Mouse (Mus musculus): ENCODE results near the gene Rell1. TPM values are rescaled to one million over a fixed set of nuclear protein-coding genes. Genes with fewer than 3 reads are reported as not detected.

The Rell1 gene
- polyA plus RNA-seq, 1 experiment = 57.1 TPM

DNA sequence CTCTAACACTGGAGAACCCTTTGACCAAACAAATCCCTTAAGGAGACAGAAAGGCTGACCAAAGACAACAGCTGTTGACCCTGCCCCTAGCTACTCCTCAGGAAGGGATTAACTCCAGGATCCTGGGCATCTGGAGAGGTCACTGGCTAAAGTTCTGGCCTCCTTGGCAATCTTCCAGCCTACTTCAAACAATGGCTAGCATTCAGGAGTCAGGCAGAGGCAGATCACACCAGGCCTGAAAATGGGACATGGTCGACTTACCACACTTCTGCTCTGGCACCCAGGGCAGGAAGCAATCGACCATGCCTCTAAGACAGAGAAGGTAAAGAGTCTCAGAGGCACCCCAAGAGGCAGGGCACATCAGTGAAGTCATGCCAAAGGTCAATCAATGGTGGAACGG is 19.5 kb downstream of the Rell1 start:
- H3K9ac ChIP-seq (ENCODE audit: low read depth, poor library complexity, severe bottlenecking) = no peak overlapping the region
- H3K27ac ChIP-seq (ENCODE audit: insufficient read depth, low read length) = no peak overlapping the region
- peaks cover 2% of the 10 kb centered on the region for H3K4me1 ChIP-seq (ENCODE audit: control insufficient read depth, insufficient read depth, low read length)
- no peaks in the 10 kb centered on the region for H3K9me3 ChIP-seq (replicated peaks; ENCODE audit: control insufficient read depth, insufficient read depth, low read length, poor library complexity, severe bottlenecking)
- H3K4me3 ChIP-seq (ENCODE audit: low read depth, low read length) = no peak overlapping the region
- TF ChIP-seq POLR2A (IDR thresholded peaks at IDR 0.05; ENCODE audit: insufficient read depth, low read length) = no peak
- TF ChIP-seq CTCF (IDR thresholded peaks at IDR 0.05; ENCODE audit: low read depth, low read length) = no peak
- TF ChIP-seq EP300 (IDR thresholded peaks at IDR 0.05; ENCODE audit: insufficient read depth, low read depth, low read length) = no peak
- H3K27me3 ChIP-seq (ENCODE audit: control insufficient read depth, insufficient read depth, low read length, poor library complexity, severe bottlenecking) = no peaks in the 10 kb centered on the region
- no peaks in the 10 kb centered on the region for H3K36me3 ChIP-seq (ENCODE audit: control insufficient read depth, insufficient read depth, low read length, poor library complexity, severe bottlenecking)

GRCm38 (mm10) chr5:63947526-63947925 is 21.2 kb downstream of the Rell1 start:
- Histone ChIP-seq H3K4me3 (ENCODE audit: low read depth, low read length) (no peak overlapping the region), H3K9ac (ENCODE audit: low read depth, poor library complexity, severe bottlenecking) (no peak overlapping the region), H3K27me3 (ENCODE audit: control insufficient read depth, insufficient read depth, low read length, poor library complexity, severe bottlenecking) (no peaks in the 10 kb centered on the region), H3K9me3 (replicated peaks; ENCODE audit: control insufficient read depth, insufficient read depth, low read length, poor library complexity, severe bottlenecking) (no peaks in the 10 kb centered on the region), H3K4me1 (ENCODE audit: control insufficient read depth, insufficient read depth, low read length) (peaks cover 2% of the 10 kb centered on the region), H3K36me3 (ENCODE audit: control insufficient read depth, insufficient read depth, low read length, poor library complexity, severe bottlenecking) (no peaks in the 10 kb centered on the region), H3K27ac (ENCODE audit: insufficient read depth, low read length) (no peak overlapping the region)
- TF ChIP-seq POLR2A (IDR thresholded peaks at IDR 0.05; ENCODE audit: insufficient read depth, low read length) (no peak), CTCF (IDR thresholded peaks at IDR 0.05; ENCODE audit: low read depth, low read length) (no peak), EP300 (IDR thresholded peaks at IDR 0.05; ENCODE audit: insufficient read depth, low read depth, low read length) (no peak)

DNA sequence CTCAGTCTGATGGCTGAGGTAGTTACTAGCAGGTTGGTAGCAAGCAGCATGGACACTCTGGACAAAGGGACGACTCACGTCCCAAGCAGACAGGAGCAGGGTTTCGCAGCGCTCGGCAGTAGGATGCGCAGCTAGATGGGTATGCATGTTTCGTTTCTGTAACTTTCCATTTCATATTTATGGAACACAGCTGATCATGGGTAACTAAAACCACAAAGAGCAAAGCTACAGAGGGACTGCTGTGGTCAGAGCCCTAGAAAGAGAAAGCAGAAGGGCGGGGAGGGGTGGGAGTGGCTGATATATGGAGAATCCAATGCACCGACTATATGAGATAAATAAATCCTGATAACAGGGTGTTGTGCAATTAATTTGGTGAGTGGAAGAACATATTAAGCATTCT is 25.4 kb downstream of the Rell1 start:
- Histone ChIP-seq H3K9ac (ENCODE audit: low read depth, poor library complexity, severe bottlenecking) (no peak overlapping the region), H3K27ac (ENCODE audit: insufficient read depth, low read length) (no peak overlapping the region), H3K9me3 (replicated peaks; ENCODE audit: control insufficient read depth, insufficient read depth, low read length, poor library complexity, severe bottlenecking) (no peaks in the 10 kb centered on the region), H3K27me3 (ENCODE audit: control insufficient read depth, insufficient read depth, low read length, poor library complexity, severe bottlenecking) (no peaks in the 10 kb centered on the region), H3K4me1 (ENCODE audit: control insufficient read depth, insufficient read depth, low read length) (peaks cover 2% of the 10 kb centered on the region), H3K36me3 (ENCODE audit: control insufficient read depth, insufficient read depth, low read length, poor library complexity, severe bottlenecking) (no peaks in the 10 kb centered on the region), H3K4me3 (ENCODE audit: low read depth, low read length) (no peak overlapping the region)
- no peak for TF ChIP-seq POLR2A (IDR thresholded peaks at IDR 0.05; ENCODE audit: insufficient read depth, low read length)
- no peak for TF ChIP-seq EP300 (IDR thresholded peaks at IDR 0.05; ENCODE audit: insufficient read depth, low read depth, low read length)
- no peak for TF ChIP-seq CTCF (IDR thresholded peaks at IDR 0.05; ENCODE audit: low read depth, low read length)

DNA sequence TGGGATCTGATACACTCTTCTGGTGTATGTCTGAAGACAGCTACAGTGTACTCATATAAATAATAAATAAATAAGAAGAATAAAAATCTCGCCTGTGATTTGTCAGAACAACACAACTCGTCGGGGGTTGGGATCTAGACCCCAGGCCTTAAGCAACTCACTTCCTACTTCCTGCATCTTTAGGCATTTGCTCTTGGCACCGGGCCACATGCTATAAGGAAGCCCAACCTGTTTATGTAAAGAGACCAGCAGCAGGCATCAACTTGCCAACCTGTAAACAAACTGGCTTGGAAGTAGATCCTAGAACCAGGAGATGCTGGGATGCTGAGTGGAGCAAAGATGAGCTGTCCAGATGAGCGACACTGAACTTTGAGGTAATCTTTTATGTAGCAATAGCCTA is 26.8 kb downstream of the Rell1 start:
- TF ChIP-seq CTCF (IDR thresholded peaks at IDR 0.05; ENCODE audit: low read depth, low read length) (no peak), POLR2A (IDR thresholded peaks at IDR 0.05; ENCODE audit: insufficient read depth, low read length) (no peak), EP300 (IDR thresholded peaks at IDR 0.05; ENCODE audit: insufficient read depth, low read depth, low read length) (no peak)
- no peak overlapping the region for H3K9ac ChIP-seq (ENCODE audit: low read depth, poor library complexity, severe bottlenecking)
- H3K27ac ChIP-seq (ENCODE audit: insufficient read depth, low read length) = no peak overlapping the region
- H3K4me3 ChIP-seq (ENCODE audit: low read depth, low read length) = no peak overlapping the region
- no peaks in the 10 kb centered on the region for H3K9me3 ChIP-seq (replicated peaks; ENCODE audit: control insufficient read depth, insufficient read depth, low read length, poor library complexity, severe bottlenecking)
- no peaks in the 10 kb centered on the region for H3K27me3 ChIP-seq (ENCODE audit: control insufficient read depth, insufficient read depth, low read length, poor library complexity, severe bottlenecking)
- H3K36me3 ChIP-seq (ENCODE audit: control insufficient read depth, insufficient read depth, low read length, poor library complexity, severe bottlenecking) = no peaks in the 10 kb centered on the region
- H3K4me1 ChIP-seq (ENCODE audit: control insufficient read depth, insufficient read depth, low read length) = peaks cover 2% of the 10 kb centered on the region

DNA sequence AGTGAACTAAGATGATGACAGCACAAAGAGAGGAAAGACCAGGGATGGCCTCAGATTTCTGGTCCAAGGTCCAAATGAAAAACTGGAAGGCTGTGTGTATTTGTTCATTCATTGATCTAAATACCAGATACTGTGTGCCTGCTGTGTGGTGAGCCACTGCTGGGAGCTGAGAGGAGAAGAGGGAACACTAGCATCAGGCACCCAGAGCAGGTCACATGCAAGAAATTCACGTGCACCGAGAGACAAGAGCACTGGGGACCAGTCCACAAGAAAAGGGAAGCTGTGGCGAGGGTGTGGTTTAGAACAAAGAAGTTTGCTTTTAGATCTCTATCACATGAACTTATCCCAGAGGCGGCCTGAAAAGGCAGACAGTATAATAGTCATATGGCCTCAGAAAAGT is 30.1 kb downstream of the Rell1 start:
- 0 out of 2 replicates have a peak, but pooled peaks cover 3% of the 10 kb centered on the region for H3K36me3 ChIP-seq (ENCODE audit: control insufficient read depth, insufficient read depth, low read length, poor library complexity, severe bottlenecking)
- no peak overlapping the region for H3K9ac ChIP-seq (ENCODE audit: low read depth, poor library complexity, severe bottlenecking)
- TF ChIP-seq CTCF (IDR thresholded peaks at IDR 0.05; ENCODE audit: low read depth, low read length) (no peak), POLR2A (IDR thresholded peaks at IDR 0.05; ENCODE audit: insufficient read depth, low read length) (no peak), EP300 (IDR thresholded peaks at IDR 0.05; ENCODE audit: insufficient read depth, low read depth, low read length) (no peak)
- H3K27me3 ChIP-seq (ENCODE audit: control insufficient read depth, insufficient read depth, low read length, poor library complexity, severe bottlenecking) = no peaks in the 10 kb centered on the region
- H3K4me1 ChIP-seq (ENCODE audit: control insufficient read depth, insufficient read depth, low read length) = peaks cover 7% of the 10 kb centered on the region
- H3K27ac ChIP-seq (ENCODE audit: insufficient read depth, low read length) = no peak overlapping the region
- H3K9me3 ChIP-seq (replicated peaks; ENCODE audit: control insufficient read depth, insufficient read depth, low read length, poor library complexity, severe bottlenecking) = no peaks in the 10 kb centered on the region
- H3K4me3 ChIP-seq (ENCODE audit: low read depth, low read length) = no peak overlapping the region

DNA sequence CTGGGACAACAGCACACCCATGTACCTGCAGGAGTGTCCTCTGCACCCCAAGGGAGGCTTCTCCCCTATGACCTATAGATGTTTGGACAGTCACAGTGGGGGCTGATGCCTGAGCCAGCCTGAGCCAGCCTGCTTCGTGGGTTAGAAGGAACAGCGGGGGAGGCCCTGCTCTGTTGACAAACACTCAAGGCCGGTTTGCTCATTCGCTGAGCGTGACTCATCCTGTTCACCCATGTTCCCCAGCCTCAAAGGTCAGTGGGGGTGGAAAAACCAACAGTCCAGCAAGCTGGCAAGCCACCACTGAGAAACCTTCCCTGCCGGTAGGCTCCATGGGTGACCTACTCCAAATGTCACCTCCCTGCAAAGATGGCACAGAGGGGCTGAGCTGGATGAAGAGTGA is 32.0 kb downstream of the Rell1 start:
- H3K27ac ChIP-seq (ENCODE audit: insufficient read depth, low read length) = no peak overlapping the region
- H3K27me3 ChIP-seq (ENCODE audit: control insufficient read depth, insufficient read depth, low read length, poor library complexity, severe bottlenecking) = no peaks in the 10 kb centered on the region
- H3K9me3 ChIP-seq (replicated peaks; ENCODE audit: control insufficient read depth, insufficient read depth, low read length, poor library complexity, severe bottlenecking) = no peaks in the 10 kb centered on the region
- H3K9ac ChIP-seq (ENCODE audit: low read depth, poor library complexity, severe bottlenecking) = no peak overlapping the region
- 0 out of 2 replicates have a peak, but pooled peaks cover 3% of the 10 kb centered on the region for H3K36me3 ChIP-seq (ENCODE audit: control insufficient read depth, insufficient read depth, low read length, poor library complexity, severe bottlenecking)
- no peak overlapping the region for H3K4me3 ChIP-seq (ENCODE audit: low read depth, low read length)
- peaks cover 13% of the 10 kb centered on the region for H3K4me1 ChIP-seq (ENCODE audit: control insufficient read depth, insufficient read depth, low read length)
- no peak for TF ChIP-seq EP300 (IDR thresholded peaks at IDR 0.05; ENCODE audit: insufficient read depth, low read depth, low read length)
- no peak for TF ChIP-seq CTCF (IDR thresholded peaks at IDR 0.05; ENCODE audit: low read depth, low read length)
- no peak for TF ChIP-seq POLR2A (IDR thresholded peaks at IDR 0.05; ENCODE audit: insufficient read depth, low read length)
